Mouse (Mus musculus): Measurements from ENCODE around the gene Atp2b4.

DNA sequence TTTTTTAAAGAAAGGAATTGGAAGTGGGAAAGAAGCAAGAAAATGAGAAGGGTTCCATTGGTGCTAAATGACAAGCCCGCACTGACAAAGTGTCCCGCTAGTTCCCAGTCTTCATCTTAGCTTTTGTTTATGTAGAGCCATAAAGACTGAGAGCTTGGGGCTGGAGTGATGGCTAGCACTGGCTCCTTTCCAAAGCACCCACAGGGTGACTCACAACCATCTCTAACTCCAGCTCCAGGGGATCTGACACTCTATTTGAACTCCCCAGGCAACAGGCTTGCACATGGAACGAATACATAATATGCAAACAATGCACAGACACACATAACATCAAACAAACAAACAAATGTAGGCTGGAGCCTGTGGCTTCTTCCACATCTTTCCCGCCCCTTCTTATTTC, 50.9 kb downstream of the Atp2b4 start:
- TF ChIP-seq CTCF (IDR thresholded peaks at IDR 0.05; ENCODE audit: extremely low read depth, insufficient read depth, insufficient read length, insufficient replicate concordance) (no peak), POLR2A (IDR thresholded peaks at IDR 0.05; ENCODE audit: low read depth, low read length) (no peak)
